Mouse (Mus musculus): Measurements from ENCODE around the gene Tmem167. TPM values are rescaled to one million over a fixed set of nuclear protein-coding genes. Genes with fewer than 3 reads are reported as not detected.

Tmem167 gene
- polyA plus RNA-seq, 1 experiment, result 11.5 TPM

- Histone ChIP-seq H3K4me3 (replicated peaks; ENCODE audit: insufficient read depth, low read depth, low read length) (no peak overlapping the region), H3K27ac (ENCODE audit: insufficient read depth, low read length) (no peak overlapping the region), H3K4me1 (ENCODE audit: control insufficient read depth, insufficient read depth, low read length) (no peaks in the 10 kb centered on the region), H3K27me3 (ENCODE audit: control insufficient read depth, insufficient read depth, low read length) (no peaks in the 10 kb centered on the region)
- no peak for DNase-seq
- TF ChIP-seq POLR2A (IDR thresholded peaks at IDR 0.05; ENCODE audit: borderline replicate concordance, insufficient read depth, low read length) (no peak), CTCF (IDR thresholded peaks at IDR 0.05; ENCODE audit: borderline replicate concordance, insufficient read depth, low read depth, low read length) (no peak)
- WGBS, result 83% methylated on average over 1 of the region's 1 CpGs
Measured at GRCm38 (mm10) chr13:90111681-90112080, 22.8 kb downstream of the Tmem167 start.

- Histone ChIP-seq H3K4me3 (replicated peaks; ENCODE audit: insufficient read depth, low read depth, low read length) (no peak overlapping the region), H3K27me3 (ENCODE audit: control insufficient read depth, insufficient read depth, low read length) (no peaks in the 10 kb centered on the region), H3K27ac (ENCODE audit: insufficient read depth, low read length) (no peak overlapping the region), H3K4me1 (ENCODE audit: control insufficient read depth, insufficient read depth, low read length) (no peaks in the 10 kb centered on the region)
- 13% methylated on average over 3 of the region's 3 CpGs for WGBS
- no peak for TF ChIP-seq POLR2A (IDR thresholded peaks at IDR 0.05; ENCODE audit: borderline replicate concordance, insufficient read depth, low read length)
- TF ChIP-seq CTCF (IDR thresholded peaks at IDR 0.05; ENCODE audit: borderline replicate concordance, insufficient read depth, low read depth, low read length), result no peak
- peak in 1 of 2 experiments; percentile 8 for DNase-seq
Measured at GRCm38 (mm10) chr13:90136156-90136910, 47.4 kb downstream of the Tmem167 start.

GRCm38 (mm10) chr13:90141681-90142080 lies 52.8 kb downstream of the Tmem167 start:
- Histone ChIP-seq H3K4me1 (ENCODE audit: control insufficient read depth, insufficient read depth, low read length) (no peaks in the 10 kb centered on the region), H3K4me3 (replicated peaks; ENCODE audit: insufficient read depth, low read depth, low read length) (no peak overlapping the region), H3K27ac (ENCODE audit: insufficient read depth, low read length) (no peak overlapping the region), H3K27me3 (ENCODE audit: control insufficient read depth, insufficient read depth, low read length) (no peaks in the 10 kb centered on the region)
- 96% methylated on average over 1 of the region's 1 CpGs for WGBS
- no peak for DNase-seq
- TF ChIP-seq POLR2A (IDR thresholded peaks at IDR 0.05; ENCODE audit: borderline replicate concordance, insufficient read depth, low read length) (no peak), CTCF (IDR thresholded peaks at IDR 0.05; ENCODE audit: borderline replicate concordance, insufficient read depth, low read depth, low read length) (no peak)

GRCm38 (mm10) chr13:90143245-90143644 lies 54.3 kb downstream of the Tmem167 start:
- no peak overlapping the region for H3K27ac ChIP-seq (ENCODE audit: insufficient read depth, low read length)
- WGBS, result 22% methylated on average over 4 of the region's 4 CpGs
- no peak overlapping the region for H3K4me3 ChIP-seq (replicated peaks; ENCODE audit: insufficient read depth, low read depth, low read length)
- no peak for TF ChIP-seq CTCF (IDR thresholded peaks at IDR 0.05; ENCODE audit: borderline replicate concordance, insufficient read depth, low read depth, low read length)
- TF ChIP-seq POLR2A (IDR thresholded peaks at IDR 0.05; ENCODE audit: borderline replicate concordance, insufficient read depth, low read length), result no peak
- no peaks in the 10 kb centered on the region for H3K27me3 ChIP-seq (ENCODE audit: control insufficient read depth, insufficient read depth, low read length)
- no peak for DNase-seq
- no peaks in the 10 kb centered on the region for H3K4me1 ChIP-seq (ENCODE audit: control insufficient read depth, insufficient read depth, low read length)

GRCm38 (mm10) chr13:90151881-90152280 lies 63.0 kb downstream of the Tmem167 start:
- Histone ChIP-seq H3K27me3 (ENCODE audit: control insufficient read depth, insufficient read depth, low read length) (no peaks in the 10 kb centered on the region), H3K27ac (ENCODE audit: insufficient read depth, low read length) (no peak overlapping the region), H3K4me1 (ENCODE audit: control insufficient read depth, insufficient read depth, low read length) (no peaks in the 10 kb centered on the region), H3K4me3 (replicated peaks; ENCODE audit: insufficient read depth, low read depth, low read length) (no peak overlapping the region)
- DNase-seq, result no peak
- TF ChIP-seq CTCF (IDR thresholded peaks at IDR 0.05; ENCODE audit: borderline replicate concordance, insufficient read depth, low read depth, low read length), result no peak
- no peak for TF ChIP-seq POLR2A (IDR thresholded peaks at IDR 0.05; ENCODE audit: borderline replicate concordance, insufficient read depth, low read length)

GRCm38 (mm10) chr13:90152536-90153273 lies 63.8 kb downstream of the Tmem167 start:
- H3K27me3 ChIP-seq (ENCODE audit: control insufficient read depth, insufficient read depth, low read length), result no peaks in the 10 kb centered on the region
- no peaks in the 10 kb centered on the region for H3K4me1 ChIP-seq (ENCODE audit: control insufficient read depth, insufficient read depth, low read length)
- H3K4me3 ChIP-seq (replicated peaks; ENCODE audit: insufficient read depth, low read depth, low read length), result no peak overlapping the region
- no peak overlapping the region for H3K27ac ChIP-seq (ENCODE audit: insufficient read depth, low read length)
- WGBS, result 41% methylated on average over 7 of the region's 7 CpGs
- DNase-seq, result no peak
- TF ChIP-seq POLR2A (IDR thresholded peaks at IDR 0.05; ENCODE audit: borderline replicate concordance, insufficient read depth, low read length) (no peak), CTCF (IDR thresholded peaks at IDR 0.05; ENCODE audit: borderline replicate concordance, insufficient read depth, low read depth, low read length) (no peak)

GRCm38 (mm10) chr13:90164147-90164546 lies 75.2 kb downstream of the Tmem167 start:
- TF ChIP-seq POLR2A (IDR thresholded peaks at IDR 0.05; ENCODE audit: borderline replicate concordance, insufficient read depth, low read length) (no peak), CTCF (IDR thresholded peaks at IDR 0.05; ENCODE audit: borderline replicate concordance, insufficient read depth, low read depth, low read length) (no peak)
- no peaks in the 10 kb centered on the region for H3K27me3 ChIP-seq (ENCODE audit: control insufficient read depth, insufficient read depth, low read length)
- no peak for DNase-seq
- no peak overlapping the region for H3K4me3 ChIP-seq (replicated peaks; ENCODE audit: insufficient read depth, low read depth, low read length)
- no peak overlapping the region for H3K27ac ChIP-seq (ENCODE audit: insufficient read depth, low read length)
- WGBS, result 73% methylated on average over 2 of the region's 2 CpGs
- H3K4me1 ChIP-seq (ENCODE audit: control insufficient read depth, insufficient read depth, low read length), result no peaks in the 10 kb centered on the region

GRCm38 (mm10) chr13:90167044-90167443 lies 78.1 kb downstream of the Tmem167 start:
- WGBS, result 14% methylated on average over 3 of the region's 3 CpGs
- H3K27me3 ChIP-seq (ENCODE audit: control insufficient read depth, insufficient read depth, low read length), result no peaks in the 10 kb centered on the region
- DNase-seq, result no peak
- H3K27ac ChIP-seq (ENCODE audit: insufficient read depth, low read length), result no peak overlapping the region
- no peaks in the 10 kb centered on the region for H3K4me1 ChIP-seq (ENCODE audit: control insufficient read depth, insufficient read depth, low read length)
- TF ChIP-seq CTCF (IDR thresholded peaks at IDR 0.05; ENCODE audit: borderline replicate concordance, insufficient read depth, low read depth, low read length), result no peak
- no peak for TF ChIP-seq POLR2A (IDR thresholded peaks at IDR 0.05; ENCODE audit: borderline replicate concordance, insufficient read depth, low read length)
- H3K4me3 ChIP-seq (replicated peaks; ENCODE audit: insufficient read depth, low read depth, low read length), result no peak overlapping the region

All from cerebellum, adult 2 months (tissue).